ENCODE assay signal across 42 mouse cellular contexts in genomic region chr4:52800013-52800412, GRCm38 (mm10). TPM values are rescaled to one million over a fixed set of nuclear protein-coding genes. Genes with fewer than 3 reads are reported as not detected.
"Had no signal": no experiment of that assay in that cellular context is flagged by ENCODE, and none has a peak within 500 bp of the region (broad histone marks: within the 10 kb centered on the region; RNA-seq: fewer than 3 reads in every experiment).

No protein-coding gene starts in this region.

- DNase-seq: heart, adult 2 months; heart, postnatal 10 days; heart, postnatal 14 days; heart, postnatal 36 days; heart, postnatal 4 days; kidney, adult 11 months; kidney, adult 18-20 months; kidney, adult 2 months; kidney, adult 8-10 months; kidney, adult 9 months; kidney, postnatal 10 days; kidney, postnatal 14 days; kidney, postnatal 25 days; kidney, postnatal 36 days; kidney, postnatal 4 days; layer of hippocampus, adult 9-11 months; layer of hippocampus, postnatal 36 days had no signal

- ATAC-seq: hindbrain, embryonic 16.5 days; hindbrain, postnatal 0 days; inflammation-experienced regulatory T-cells, adult 6 months had no signal

- H3K4me1 ChIP-seq: heart, embryonic 10.5 days; heart, embryonic 12.5 days; heart, embryonic 13.5 days; heart, embryonic 15.5 days; hindbrain, embryonic 10.5 days; hindbrain, embryonic 12.5 days; hindbrain, embryonic 13.5 days; hindbrain, embryonic 15.5 days; kidney, embryonic 15.5 days had no signal

- H3K9ac ChIP-seq: heart, embryonic 12.5 days; heart, embryonic 13.5 days; heart, embryonic 15.5 days; hindbrain, embryonic 12.5 days; hindbrain, embryonic 13.5 days; hindbrain, embryonic 14.5 days; hindbrain, embryonic 15.5 days; kidney, embryonic 15.5 days had no signal

- H3K4me3 ChIP-seq: heart, adult 2 months; heart, embryonic 10.5 days; heart, embryonic 12.5 days; heart, embryonic 13.5 days; heart, embryonic 15.5 days; hindbrain, embryonic 10.5 days; hindbrain, embryonic 12.5 days; hindbrain, embryonic 13.5 days; hindbrain, embryonic 15.5 days; kidney, embryonic 15.5 days; layer of hippocampus, adult 2 months; left cerebral cortex, adult 2 months had no signal

- H3K27ac ChIP-seq: heart, adult 2 months; heart, embryonic 10.5 days; heart, embryonic 13.5 days; heart, embryonic 15.5 days; hindbrain, embryonic 10.5 days; hindbrain, embryonic 12.5 days; hindbrain, embryonic 13.5 days; hindbrain, embryonic 14.5 days; hindbrain, embryonic 15.5 days; hindbrain, postnatal 0 days; kidney, embryonic 15.5 days; kidney, postnatal 0 days; layer of hippocampus, adult 2 months; left cerebral cortex, adult 2 months had no signal

- H3K4me2 ChIP-seq: heart, embryonic 11.5 days; heart, embryonic 12.5 days; heart, embryonic 13.5 days; heart, embryonic 15.5 days; hindbrain, embryonic 12.5 days; hindbrain, embryonic 13.5 days; hindbrain, embryonic 14.5 days; hindbrain, embryonic 15.5 days; kidney, embryonic 15.5 days had no signal

- H3K36me3 ChIP-seq: heart, embryonic 10.5 days; heart, embryonic 12.5 days; heart, embryonic 13.5 days; heart, embryonic 15.5 days; hindbrain, embryonic 10.5 days; hindbrain, embryonic 12.5 days; hindbrain, embryonic 13.5 days; hindbrain, embryonic 15.5 days; kidney, embryonic 15.5 days had no signal

- H3K9me3 ChIP-seq: heart, embryonic 10.5 days; heart, embryonic 12.5 days; heart, embryonic 13.5 days; heart, embryonic 15.5 days; hindbrain, embryonic 10.5 days; hindbrain, embryonic 12.5 days; hindbrain, embryonic 13.5 days; hindbrain, embryonic 15.5 days; kidney, embryonic 15.5 days had no signal

- H3K27me3 ChIP-seq: heart, embryonic 12.5 days; heart, embryonic 13.5 days; heart, embryonic 15.5 days; hindbrain, embryonic 12.5 days; hindbrain, embryonic 13.5 days; hindbrain, embryonic 15.5 days; kidney, embryonic 15.5 days had no signal

RNA-seq across cellular contexts. Expression of gene Olfr275, which starts 14.4 kb away (rescaled TPM):
- polyA plus RNA-seq: heart, adult 2 months; heart, embryonic 10.5 days; heart, embryonic 11.5 days; heart, embryonic 12.5 days; heart, embryonic 13.5 days; heart, embryonic 14.5 days; heart, embryonic 15.5 days; heart, embryonic 16.5 days; heart, postnatal 0 days; hindbrain, embryonic 10.5 days; hindbrain, embryonic 11.5 days; hindbrain, embryonic 12.5 days; hindbrain, embryonic 13.5 days; hindbrain, embryonic 14.5 days; hindbrain, embryonic 15.5 days; hindbrain, embryonic 16.5 days; hindbrain, postnatal 0 days; inflammation-experienced regulatory T-cells, adult 6 months; intestine, embryonic 14.5 days; kidney, adult 2 months; kidney, embryonic 14.5 days; kidney, embryonic 15.5 days; kidney, embryonic 16.5 days; kidney, postnatal 0 days; large intestine, adult 2 months had no signal

RNA-seq across cellular contexts. Expression of gene Olfr273, which starts 59.0 kb away (rescaled TPM):
- polyA plus RNA-seq: heart, adult 2 months; heart, embryonic 10.5 days; heart, embryonic 11.5 days; heart, embryonic 12.5 days; heart, embryonic 13.5 days; heart, embryonic 14.5 days; heart, embryonic 15.5 days; heart, embryonic 16.5 days; heart, postnatal 0 days; hindbrain, embryonic 10.5 days; hindbrain, embryonic 11.5 days; hindbrain, embryonic 12.5 days; hindbrain, embryonic 13.5 days; hindbrain, embryonic 14.5 days; hindbrain, embryonic 15.5 days; hindbrain, embryonic 16.5 days; hindbrain, postnatal 0 days; inflammation-experienced regulatory T-cells, adult 6 months; intestine, embryonic 14.5 days; kidney, adult 2 months; kidney, embryonic 14.5 days; kidney, embryonic 15.5 days; kidney, embryonic 16.5 days; kidney, postnatal 0 days; large intestine, adult 2 months had no signal
